Mouse (Mus musculus): ENCODE measurements at regions not wholly inside any gene's neighbourhood (a gene's known extent, or its start where the extent isn't known, plus 50 kb on each side); places are given as distances from the start of the nearest gene placed in this dataset.
A peak's percentile ranks its signal among the peaks of the same experiment; 100 is the strongest.

GRCm38 (mm10) chrX:146428506-146428905 lies 533.8 kb upstream of the Htr2c start:
- no peak for DNase-seq

- DNase-seq, result peak; percentile 9 to 37
Observed at GRCm38 (mm10) chrX:146459891-146460290, 502.4 kb upstream of the Htr2c start.

GRCm38 (mm10) chrX:146477581-146477980 lies 484.7 kb upstream of the Htr2c start:
- DNase-seq, result no peak

GRCm38 (mm10) chrX:146512492-146512891 lies 449.8 kb upstream of the Htr2c start:
- no peak for DNase-seq

GRCm38 (mm10) chrX:146513261-146513660 lies 449.1 kb upstream of the Htr2c start:
- DNase-seq, result no peak

- DNase-seq, result no peak
Observed at GRCm38 (mm10) chrX:146528775-146529174, 433.5 kb upstream of the Htr2c start.

GRCm38 (mm10) chrX:146537811-146538210 lies 424.5 kb upstream of the Htr2c start:
- DNase-seq, result no peak

GRCm38 (mm10) chrX:146558606-146559005 lies 403.7 kb upstream of the Htr2c start:
- DNase-seq, result no peak

Measured in cerebellum, postnatal 14 days (tissue).